Mouse (Mus musculus) right cerebral cortex, postnatal 36 days (tissue): ENCODE results near the gene Wwox.

Source experiments
- DNase-seq, 2 experiments: peaks; one replicate each; pipeline ENCODE4 v3.0.0; 2022; ENCODE audit warnings: low spot score in 2 of 2, mixed read lengths in 1 of 2

Wwox gene

GRCm38 (mm10) chr8:114663053-114663452 is 223.6 kb downstream of the Wwox start:
- DNase-seq = no peak

DNA sequence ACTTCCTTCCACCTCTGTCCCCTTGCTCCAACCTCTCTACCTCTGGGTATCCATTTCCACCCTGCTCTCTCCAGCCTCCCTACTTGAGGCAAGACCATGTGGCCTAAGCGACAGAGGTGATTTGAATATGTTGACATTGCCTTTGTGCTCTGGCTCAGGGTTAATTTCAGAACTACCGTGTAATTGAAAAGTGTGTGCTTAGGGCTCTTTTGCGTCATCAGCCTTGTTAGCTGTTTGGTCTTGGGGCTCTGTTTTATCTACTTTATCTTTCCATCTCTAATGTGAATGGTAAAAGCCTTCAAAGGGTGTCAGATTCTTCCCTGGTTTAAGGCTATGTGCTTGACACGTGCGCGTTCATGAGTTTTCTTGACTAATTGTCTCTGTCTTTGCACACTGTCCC is 226.1 kb downstream of the Wwox start:
- DNase-seq = no peak

- DNase-seq = no peak
These were observed 231.3 kb downstream of the Wwox start for GRCm38 (mm10) chr8:114670801-114671200.

DNA sequence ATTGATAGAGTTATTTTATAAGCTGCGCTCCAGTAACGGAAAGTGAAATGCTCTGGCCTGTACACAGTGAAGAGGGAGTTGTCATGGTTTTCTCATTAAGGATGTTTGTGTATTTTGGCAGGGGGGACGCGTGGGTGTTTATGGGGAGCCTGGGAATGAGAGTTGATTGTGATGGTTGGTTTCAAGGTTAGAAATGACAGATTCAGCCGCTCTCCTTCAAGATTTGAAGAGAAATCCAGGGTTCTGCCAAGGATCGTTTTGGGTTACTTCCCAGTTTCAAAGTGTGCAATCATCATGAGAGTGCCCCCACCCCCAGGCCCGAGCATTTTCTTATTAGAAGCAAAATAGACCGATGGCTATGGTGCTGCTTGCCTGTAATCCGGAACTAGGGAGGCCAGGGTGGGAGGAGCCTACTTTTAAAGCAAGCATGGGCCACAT is 231.8 kb downstream of the Wwox start:
- no peak for DNase-seq

GRCm38 (mm10) chr8:114673416-114673815 is 234.0 kb downstream of the Wwox start:
- DNase-seq = no peak

DNA sequence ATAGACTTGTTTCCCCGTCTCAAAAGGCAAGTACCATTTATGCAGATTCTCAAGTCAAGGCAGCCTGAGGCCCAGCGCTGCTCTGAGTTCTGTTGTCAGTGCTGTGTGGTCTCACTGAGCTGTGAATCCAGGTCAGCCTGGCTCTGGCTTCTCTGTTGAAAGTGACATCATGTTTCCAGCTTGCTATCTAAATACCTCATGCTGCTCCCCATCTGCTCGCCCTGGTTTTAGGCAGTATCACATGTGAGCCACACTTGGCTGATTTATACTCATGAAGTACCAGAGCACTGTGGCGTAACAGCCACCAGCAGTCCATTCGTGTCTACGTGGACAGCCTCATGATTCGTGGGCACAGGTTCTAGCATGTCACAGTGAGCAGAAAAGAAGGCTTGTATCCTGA is 235.7 kb downstream of the Wwox start:
- DNase-seq = peak; percentile 12 to 59

- DNase-seq = no peak
These were observed 237.5 kb downstream of the Wwox start for GRCm38 (mm10) chr8:114676918-114677317.

- DNase-seq = no peak
These were observed 238.2 kb downstream of the Wwox start for GRCm38 (mm10) chr8:114677551-114678127.

GRCm38 (mm10) chr8:114679386-114680098 is 240.1 kb downstream of the Wwox start:
- no peak for DNase-seq

GRCm38 (mm10) chr8:114681136-114681535 is 241.7 kb downstream of the Wwox start:
- no peak for DNase-seq

DNA sequence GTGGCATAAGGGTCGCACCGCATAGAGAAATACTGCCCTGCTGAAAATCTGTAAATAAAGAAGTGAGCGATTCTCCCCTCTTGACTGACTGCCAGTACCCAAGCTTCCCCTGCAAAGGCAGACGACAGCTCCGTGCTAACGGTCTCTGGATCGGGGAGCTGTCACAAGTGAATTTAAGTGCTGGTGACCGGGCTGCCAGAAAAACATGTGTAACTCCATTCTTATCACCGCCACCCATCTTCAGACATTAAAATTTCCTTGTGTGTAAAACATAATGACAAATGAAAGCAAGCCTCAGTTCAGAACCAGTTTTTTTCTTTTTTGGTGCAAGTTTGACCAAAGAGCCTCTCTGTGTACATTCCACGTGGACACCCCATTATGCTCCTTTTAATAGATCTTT is 242.7 kb downstream of the Wwox start:
- no peak for DNase-seq

GRCm38 (mm10) chr8:114684046-114684702 is 244.7 kb downstream of the Wwox start:
- peak in 1 of 2 experiments; percentile 21 for DNase-seq

DNA sequence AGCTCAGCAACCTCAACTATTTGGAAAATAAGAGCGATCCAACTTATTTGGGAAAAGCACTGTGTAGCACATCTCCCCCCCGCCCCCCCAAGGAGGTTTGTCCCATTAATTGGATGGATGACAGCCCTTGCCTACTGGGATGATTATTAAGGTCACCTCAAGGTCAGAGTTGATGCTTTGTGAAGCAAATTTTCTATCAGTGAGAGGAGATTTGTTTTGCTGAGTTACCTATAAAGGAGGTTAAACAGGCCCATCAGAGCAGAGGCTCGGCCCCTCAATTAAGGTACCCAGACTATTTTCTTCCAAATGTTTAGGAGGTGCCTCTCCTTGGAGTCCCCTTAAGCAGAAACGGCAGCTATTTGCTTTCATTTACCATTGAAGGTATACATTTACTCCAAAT is 247.0 kb downstream of the Wwox start:
- DNase-seq = no peak

DNA sequence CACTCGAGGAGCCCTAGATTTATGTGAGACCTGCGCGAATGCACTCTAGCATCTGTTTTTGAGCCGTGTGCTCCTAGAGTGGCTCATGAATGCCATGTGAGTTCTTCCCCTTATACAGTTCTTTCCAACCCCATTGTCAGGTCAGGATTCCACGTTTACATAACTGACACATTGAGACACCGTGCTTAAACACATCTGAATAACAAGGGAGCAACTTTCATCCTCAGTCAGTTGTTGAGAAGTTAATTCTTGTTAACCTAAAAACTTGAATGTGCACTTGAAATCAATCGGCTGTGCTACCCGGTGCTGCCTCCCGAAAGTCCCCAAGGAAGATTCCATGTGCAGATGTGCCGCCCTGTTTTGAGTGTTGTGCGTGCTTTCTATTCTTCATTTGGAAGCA is 249.3 kb downstream of the Wwox start:
- no peak for DNase-seq

- peak in 1 of 2 experiments; percentile 20 for DNase-seq
These were observed 255.2 kb downstream of the Wwox start for GRCm38 (mm10) chr8:114694566-114695198.

DNA sequence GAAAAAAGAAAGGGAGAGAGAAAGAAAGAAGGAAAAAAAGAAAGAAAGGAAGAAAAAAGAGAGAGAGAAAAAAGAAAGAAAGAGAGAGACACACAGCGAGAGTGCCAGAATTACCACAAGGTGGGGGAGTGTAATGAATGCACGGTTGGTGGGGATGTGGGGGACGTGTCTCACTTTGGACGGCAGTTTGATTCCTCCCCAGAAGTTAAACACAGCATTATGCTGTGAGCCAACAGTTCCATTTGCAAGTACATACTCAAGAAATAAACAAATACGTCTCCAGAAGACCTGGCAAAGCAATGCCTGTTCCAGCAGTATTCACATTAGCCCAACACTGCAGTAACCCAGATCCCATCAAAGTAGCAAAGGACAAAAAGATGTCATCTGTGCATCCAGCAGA is 264.1 kb downstream of the Wwox start:
- no peak for DNase-seq

- DNase-seq = no peak
These were observed 268.2 kb downstream of the Wwox start for GRCm38 (mm10) chr8:114707538-114708138.

DNA sequence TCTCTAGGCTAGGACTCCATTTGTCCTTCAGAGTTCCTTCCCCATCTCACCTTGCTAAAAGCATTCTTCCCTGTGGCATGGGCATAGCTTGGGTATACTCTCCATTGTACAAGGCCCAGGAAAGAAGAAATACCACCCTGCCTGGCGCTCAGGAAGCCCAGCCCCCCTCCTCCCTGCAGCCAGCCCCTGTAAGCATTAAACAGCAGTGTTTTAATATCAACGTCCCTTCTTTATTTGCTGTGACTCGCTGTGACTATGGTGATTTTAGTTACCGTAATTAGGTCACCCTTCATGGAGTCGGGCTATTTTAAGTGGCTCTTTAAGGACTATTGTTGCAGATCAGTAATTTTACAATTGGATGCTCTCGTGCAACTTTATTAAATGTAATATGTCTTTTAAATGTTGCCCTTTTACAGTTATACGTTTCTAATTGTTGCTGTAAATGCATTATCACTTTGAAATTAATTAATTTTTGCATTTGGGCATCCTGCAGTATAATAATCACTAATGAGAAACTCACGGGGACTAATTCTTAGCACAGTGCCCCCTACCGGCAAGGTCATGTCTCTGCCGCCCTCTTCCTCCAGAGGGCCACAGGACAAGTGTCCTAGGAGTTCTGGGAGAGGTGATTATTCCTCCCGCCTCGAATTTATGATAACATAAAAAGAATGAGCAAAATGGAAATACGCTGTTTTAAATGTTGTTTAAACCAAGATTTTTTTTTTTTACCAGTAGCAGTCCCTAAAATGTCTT is 276.0 kb downstream of the Wwox start:
- DNase-seq = no peak

DNA sequence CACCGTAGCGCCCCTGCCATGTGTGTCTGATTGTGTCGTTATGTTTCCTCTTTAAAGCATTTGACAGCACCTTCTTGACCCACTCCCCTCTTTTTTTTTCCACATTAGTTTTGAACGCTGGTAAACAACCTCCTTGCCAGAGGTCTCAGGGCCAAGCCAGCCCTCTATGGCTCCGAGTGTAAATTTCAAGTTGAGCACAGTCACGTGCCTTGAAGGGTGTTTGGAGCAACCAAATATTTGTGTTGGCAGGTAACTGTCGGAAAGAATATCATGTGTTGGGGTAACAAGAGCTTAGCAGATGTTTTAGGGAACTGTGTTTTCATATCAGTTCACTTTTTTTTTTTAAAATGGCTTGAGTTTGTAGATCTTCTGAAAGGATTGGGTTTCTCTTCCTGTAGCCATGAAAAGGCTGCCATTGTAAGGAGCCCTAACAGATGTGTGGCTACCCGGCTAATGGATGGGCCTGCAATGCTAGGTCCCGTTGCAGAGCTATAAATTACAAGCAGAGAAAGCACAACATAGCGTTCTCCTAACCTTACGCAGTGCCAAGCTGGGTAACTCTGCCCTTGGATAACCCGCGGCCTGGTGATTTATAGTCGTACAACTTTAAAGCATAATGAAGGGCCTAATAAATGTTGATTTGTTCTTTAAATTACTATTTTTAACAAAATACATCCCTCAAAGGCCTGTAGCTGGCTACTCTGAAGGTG is 277.2 kb downstream of the Wwox start:
- DNase-seq = no peak

- no peak for DNase-seq
These were observed 279.4 kb downstream of the Wwox start for GRCm38 (mm10) chr8:114718821-114719220.

DNA sequence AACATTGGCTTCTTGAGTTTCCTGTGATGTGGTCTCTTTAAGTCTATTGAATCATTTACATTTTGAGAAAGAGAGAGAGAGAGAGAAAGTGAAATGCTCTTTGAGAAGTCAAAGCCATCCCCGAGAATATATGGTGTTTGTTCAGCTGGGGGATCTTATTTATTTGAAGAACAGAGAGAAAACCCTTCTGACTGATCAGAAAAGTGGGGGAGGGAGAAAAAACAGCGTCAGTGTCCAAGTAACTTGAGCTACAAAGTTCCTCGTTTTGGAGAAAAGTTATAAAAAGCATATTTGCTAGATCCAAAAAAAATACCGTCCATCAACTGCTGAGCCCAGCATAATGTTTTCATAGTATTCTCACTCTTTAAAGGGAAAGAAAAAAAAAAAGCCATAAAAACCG is 283.2 kb downstream of the Wwox start:
- no peak for DNase-seq
